Mouse (Mus musculus) layer of hippocampus, adult 18-20 months (tissue): ENCODE measurements around the gene Hoxd12. TPM values are rescaled to one million over a fixed set of nuclear protein-coding genes. Genes with fewer than 3 reads are reported as not detected.
A peak's percentile ranks its signal among the peaks of the same experiment; 100 is the strongest.

Experiments
- DNase-seq, 2 experiments: peaks; one replicate each; pipeline ENCODE4 v3.0.0; 2022; ENCODE audit warnings: low spot score in 2 of 2
- total RNA-seq, 2 experiments: library from RNA; stranded (reverse); gene quantifications; 2 replicates each; pipeline ENCODE4 v1.2.3; 2021

Hoxd12 gene
- total RNA-seq, 2 experiments from 2014 or later: not detected

GRCm38 (mm10) chr2:74663291-74663925 lies 11.4 kb upstream of the Hoxd12 start:
- peak in 1 of 2 experiments; percentile 76 for DNase-seq

GRCm38 (mm10) chr2:74666411-74666810 lies 8.4 kb upstream of the Hoxd12 start:
- DNase-seq: no peak

- DNase-seq: no peak
These were observed 7.5 kb upstream of the Hoxd12 start for GRCm38 (mm10) chr2:74667191-74667841.

- DNase-seq: no peak
These were observed 6.9 kb upstream of the Hoxd12 start, which contains the start of gene Hoxd13 for GRCm38 (mm10) chr2:74667842-74668357. TSS of gene Hoxd13 (plus strand) at chr2:74668310.

- no peak for DNase-seq
These were observed 6.2 kb upstream of the Hoxd12 start for GRCm38 (mm10) chr2:74668370-74669229.

- DNase-seq: no peak
These were observed 5.6 kb upstream of the Hoxd12 start for GRCm38 (mm10) chr2:74669230-74669578.

GRCm38 (mm10) chr2:74669650-74670235 lies 5.1 kb upstream of the Hoxd12 start:
- no peak for DNase-seq

- no peak for DNase-seq
These were observed 4.1 kb upstream of the Hoxd12 start for GRCm38 (mm10) chr2:74670632-74671188.

GRCm38 (mm10) chr2:74671847-74672246 lies 3.0 kb upstream of the Hoxd12 start:
- DNase-seq: no peak

- no peak for DNase-seq
These were observed 2.1 kb upstream of the Hoxd12 start for GRCm38 (mm10) chr2:74672481-74673362.

GRCm38 (mm10) chr2:74673835-74674425 lies 883 bp upstream of the Hoxd12 start:
- no peak for DNase-seq

GRCm38 (mm10) chr2:74675666-74676282 lies 961 bp downstream of the Hoxd12 start:
- no peak for DNase-seq

GRCm38 (mm10) chr2:74676376-74677052 lies 1.7 kb downstream of the Hoxd12 start:
- DNase-seq: no peak

- no peak for DNase-seq
These were observed 2.3 kb downstream of the Hoxd12 start for GRCm38 (mm10) chr2:74677106-74677505.

- no peak for DNase-seq
These were observed 4.2 kb downstream of the Hoxd12 start, which contains the start of gene Hoxd11 for GRCm38 (mm10) chr2:74678891-74679595. TSS of gene Hoxd11 (plus strand) at chr2:74679557.

- DNase-seq: no peak
These were observed 4.8 kb downstream of the Hoxd12 start for GRCm38 (mm10) chr2:74679596-74679971.

GRCm38 (mm10) chr2:74679980-74680379 lies 5.2 kb downstream of the Hoxd12 start:
- no peak for DNase-seq
